Mouse (Mus musculus) midbrain, postnatal 0 days (tissue): Measurements from ENCODE around the gene Phip. TPM values are rescaled to one million over a fixed set of nuclear protein-coding genes. Genes with fewer than 3 reads are reported as not detected.
A peak's percentile ranks its signal among the peaks of the same experiment; 100 is the strongest.

ENCODE experiments used
- ATAC-seq: fragments of 200-750 bp; cut with Nextera tagmentation; 2 replicates; pipeline ENCODE4 v1.8.0; 2017; ENCODE audit warnings: moderate number of reproducible peaks, mild to moderate bottlenecking, moderate TSS enrichment, moderate library complexity; ENCODE audit not compliant: low FRiP score
- DNase-seq: peaks from one replicate; pipeline ENCODE4 v3.0.0-alpha.2; 2015; ENCODE audit warnings: low spot score
- H3K27ac ChIP-seq: fragments of 300-500 bp; sonication (generic); 2 replicates; pipeline ENCODE4 v1.5.1; 2014; ENCODE audit warnings: low read depth, mild to moderate bottlenecking, low read length, mixed read lengths
- H3K27me3 ChIP-seq: fragments of 300-500 bp; sonication (generic); 2 replicates; pipeline ENCODE4 v1.6.1; 2014; ENCODE audit warnings: low read length, control low read depth, mixed read lengths; ENCODE audit not compliant: insufficient read depth
- H3K36me3 ChIP-seq: fragments of 300-500 bp; sonication (generic); 2 replicates; pipeline ENCODE4 v1.6.1; 2014; ENCODE audit warnings: low read length, control low read depth, mixed read lengths; ENCODE audit not compliant: insufficient read depth
- H3K4me1 ChIP-seq: fragments of 300-500 bp; sonication (generic); 2 replicates; pipeline ENCODE4 v1.6.1; 2014; ENCODE audit warnings: mild to moderate bottlenecking, control low read depth, antibody characterized with exemption, low read length, mixed read lengths; ENCODE audit not compliant: insufficient read depth
- H3K4me2 ChIP-seq: fragments of 300-500 bp; sonication (generic); 2 replicates; pipeline ENCODE4 v1.6.1; 2014; ENCODE audit warnings: low read depth, mild to moderate bottlenecking, low read length, mixed read lengths; ENCODE audit not compliant: poor library complexity, severe bottlenecking
- H3K4me3 ChIP-seq: fragments of 300-500 bp; sonication (generic); 2 replicates; pipeline ENCODE4 v1.5.1; 2014; ENCODE audit warnings: low read depth, mild to moderate bottlenecking, low read length, moderate library complexity
- H3K9ac ChIP-seq: fragments of 300-500 bp; sonication (generic); replicated peaks from 2 replicates; pipeline ENCODE4 v1.6.1; 2014; ENCODE audit warnings: mild to moderate bottlenecking, low read length, moderate library complexity, mixed read lengths; ENCODE audit not compliant: poor library complexity, severe bottlenecking
- H3K9me3 ChIP-seq: fragments of 300-500 bp; sonication (generic); 2 replicates; pipeline ENCODE4 v1.6.1; 2016; ENCODE audit warnings: low read length, control low read depth
- CTCF ChIP-seq: IDR thresholded peaks from 2 replicates; pipeline ENCODE4 v1.5.1; 2016; ENCODE audit warnings: antibody characterized with exemption, mild to moderate bottlenecking
- WGBS: fragments of 180-500 bp; shearing (Covaris S2); extraction: QIAGEN DNeasy Blood & Tissue Kit; methylation state at CpG from one replicate; pipeline ENCODE4 v1.1.7; 2014; 5-methylcytosine and 5-hydroxymethylcytosine counted together
- polyA plus RNA-seq: library from polyadenylated mRNA; unstranded; fragments of >200 nt; fragmentation: Nextera tagmentation; extraction: Ambion mirVana; gene quantifications from 2 replicates; pipeline ENCODE4 v1.2.1, GENCODE M21; 2015
- total RNA-seq: library from RNA; depleted of rRNA; stranded (reverse); fragments of >200 nt; gene quantifications from 2 replicates; pipeline ENCODE4 v1.2.3, GENCODE M21; 2014; rRNA removed

Gene Phip
- 50.6 and 80.6 TPM in 2 replicates for total RNA-seq
- polyA plus RNA-seq, result 43.8 and 52.1 TPM in 2 replicates

DNA sequence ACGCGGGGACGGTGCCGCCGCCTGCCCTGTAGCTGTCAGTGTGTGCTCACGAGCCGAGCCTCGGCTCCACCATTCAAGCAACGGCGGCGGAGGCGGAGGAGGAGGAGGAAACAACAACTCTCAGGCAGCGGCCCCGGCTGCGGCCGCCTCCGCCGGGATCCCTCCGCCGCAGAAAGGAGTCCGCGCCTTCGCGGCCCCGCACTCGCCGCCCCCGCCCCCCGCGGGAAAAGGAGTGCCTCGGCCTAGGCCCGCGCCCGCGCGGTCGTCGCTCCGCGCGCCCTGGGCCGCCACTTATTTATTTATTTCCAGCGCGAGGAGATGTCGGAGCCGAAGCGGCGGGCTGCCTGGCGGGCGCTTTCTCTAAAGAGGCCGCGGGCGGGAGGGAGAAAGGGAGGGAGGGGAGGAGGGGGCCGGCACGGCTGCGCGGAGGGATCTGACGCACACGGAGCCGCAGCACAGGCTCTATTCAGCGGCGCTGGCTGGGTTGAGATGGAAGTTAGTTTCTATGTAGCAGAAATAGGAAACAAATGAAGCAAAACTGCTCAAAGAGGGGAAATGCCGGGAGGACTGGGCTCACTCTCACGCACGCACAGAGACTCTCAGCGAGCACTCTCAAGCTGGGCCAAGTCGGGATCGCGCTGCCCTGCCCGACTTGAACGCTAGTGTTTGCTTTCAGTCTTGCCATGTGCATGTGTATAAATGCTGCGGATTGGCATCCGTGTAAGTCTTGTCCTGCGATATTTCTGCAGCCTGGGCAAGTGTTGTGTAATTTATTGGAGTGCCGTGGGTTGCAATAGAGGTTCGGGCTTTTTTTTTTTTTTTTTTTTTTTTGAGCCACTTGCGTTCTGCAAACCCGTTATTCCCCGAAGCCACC is at the start of gene Phip:
Gene Phip, minus strand, starts transcription at position 175 of the 874 bp plus-strand sequence.
- Histone ChIP-seq H3K9ac (peak within 1 kb of the TSS; percentile 87), H3K4me3 (peak within 1 kb of the TSS; percentile 66), H3K27ac (peak within 1 kb of the TSS; percentile 100), H3K4me1 (no peaks in the 10 kb centered on the region), H3K4me2 (peak within 1 kb of the TSS; percentile 82), H3K36me3 (no peaks in the 10 kb centered on the region), H3K9me3 (no peaks in the 10 kb centered on the region), H3K27me3 (no peaks in the 10 kb centered on the region)
- WGBS, result under 1% methylated on average over 55 of the region's 79 CpGs
- DNase-seq (peak; percentile 97), ATAC-seq (peak; percentile 86)
- TF ChIP-seq CTCF, result peak; percentile 39; the same call in 1 of the 2 replicates

DNA sequence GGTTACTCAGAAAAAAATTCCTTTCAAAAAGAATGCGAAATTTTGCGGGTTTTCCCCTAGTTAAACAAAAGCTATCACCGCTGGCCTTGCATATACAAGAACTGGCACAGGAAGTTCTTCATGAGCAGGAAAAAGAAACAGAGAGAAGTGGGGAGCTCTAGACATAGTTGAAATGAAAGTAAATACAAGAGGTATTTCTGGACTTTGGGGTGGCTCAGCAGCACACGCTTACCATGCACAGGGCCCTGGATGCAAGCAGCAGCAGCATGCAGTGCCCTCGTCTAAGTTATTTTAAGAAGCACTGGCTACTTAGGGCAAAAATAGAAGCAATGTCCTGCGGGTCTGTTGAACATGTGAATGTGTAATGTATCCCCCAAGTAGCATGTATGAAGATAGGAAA is 48.4 kb upstream of the Phip start:
- no peaks in the 10 kb centered on the region for H3K4me1 ChIP-seq
- no peak overlapping the region for H3K4me2 ChIP-seq
- H3K9me3 ChIP-seq, result no peaks in the 10 kb centered on the region
- DNase-seq (no peak), ATAC-seq (no peak)
- no peak overlapping the region for H3K4me3 ChIP-seq
- TF ChIP-seq CTCF, result no peak
- H3K27me3 ChIP-seq, result no peaks in the 10 kb centered on the region
- no peaks in the 10 kb centered on the region for H3K36me3 ChIP-seq
- H3K9ac ChIP-seq, result no peak overlapping the region
- 77% methylated on average over 6 of the region's 6 CpGs for WGBS
- H3K27ac ChIP-seq, result no peak overlapping the region

DNA sequence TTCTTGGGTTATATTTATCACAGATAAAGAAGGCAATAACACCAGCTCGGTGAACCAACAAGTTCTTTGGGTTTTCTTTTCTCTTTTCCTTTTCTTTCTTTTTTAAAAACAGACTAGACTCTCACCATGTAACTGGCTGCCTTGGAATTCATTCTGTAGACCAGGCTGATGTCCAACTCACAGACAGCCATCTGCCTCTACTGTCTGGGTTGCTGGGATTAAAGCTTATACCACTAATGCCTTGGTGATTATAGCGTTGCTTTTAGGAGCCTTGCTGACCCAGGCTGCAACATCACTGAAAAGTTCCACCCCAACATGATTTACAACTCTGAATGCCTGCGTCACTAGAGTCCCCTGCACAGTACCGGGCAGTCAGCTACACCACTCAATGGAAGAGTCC is 39.2 kb upstream of the Phip start:
- Histone ChIP-seq H3K27me3 (no peaks in the 10 kb centered on the region), H3K4me3 (no peak overlapping the region), H3K9me3 (no peaks in the 10 kb centered on the region), H3K4me1 (no peaks in the 10 kb centered on the region), H3K27ac (no peak overlapping the region), H3K4me2 (no peak overlapping the region), H3K36me3 (no peaks in the 10 kb centered on the region), H3K9ac (no peak overlapping the region)
- WGBS, result 88% methylated on average over 4 of the region's 4 CpGs
- DNase-seq (no peak), ATAC-seq (no peak)
- no peak for TF ChIP-seq CTCF

DNA sequence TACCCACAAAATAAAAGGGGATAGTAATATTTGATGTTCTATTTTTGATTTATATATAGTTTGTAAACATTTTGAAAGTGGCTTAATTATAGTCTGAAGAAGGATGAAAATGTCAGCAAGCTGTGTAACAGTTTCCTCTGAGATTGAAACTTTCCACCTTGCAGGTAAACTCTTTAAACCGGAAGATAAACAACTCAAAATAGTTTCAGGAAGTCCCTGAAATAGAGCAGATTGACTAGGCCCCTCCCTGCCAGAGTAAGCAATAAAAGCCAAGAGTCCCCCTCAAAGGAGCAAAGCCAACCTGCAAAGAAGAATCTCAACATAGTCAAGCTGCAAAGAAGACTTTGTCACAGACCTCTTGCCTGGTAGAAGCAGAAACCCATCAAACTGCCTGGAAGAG is 33.0 kb upstream of the Phip start:
- ATAC-seq, result no peak
- TF ChIP-seq CTCF, result no peak
- no peak overlapping the region for H3K4me2 ChIP-seq
- no peak overlapping the region for H3K4me3 ChIP-seq
- H3K9me3 ChIP-seq, result no peaks in the 10 kb centered on the region
- H3K27ac ChIP-seq, result no peak overlapping the region
- no peaks in the 10 kb centered on the region for H3K27me3 ChIP-seq
- 100% methylated on average over 1 of the region's 1 CpGs for WGBS
- DNase-seq, result no peak
- no peaks in the 10 kb centered on the region for H3K4me1 ChIP-seq
- no peaks in the 10 kb centered on the region for H3K36me3 ChIP-seq
- no peak overlapping the region for H3K9ac ChIP-seq

DNA sequence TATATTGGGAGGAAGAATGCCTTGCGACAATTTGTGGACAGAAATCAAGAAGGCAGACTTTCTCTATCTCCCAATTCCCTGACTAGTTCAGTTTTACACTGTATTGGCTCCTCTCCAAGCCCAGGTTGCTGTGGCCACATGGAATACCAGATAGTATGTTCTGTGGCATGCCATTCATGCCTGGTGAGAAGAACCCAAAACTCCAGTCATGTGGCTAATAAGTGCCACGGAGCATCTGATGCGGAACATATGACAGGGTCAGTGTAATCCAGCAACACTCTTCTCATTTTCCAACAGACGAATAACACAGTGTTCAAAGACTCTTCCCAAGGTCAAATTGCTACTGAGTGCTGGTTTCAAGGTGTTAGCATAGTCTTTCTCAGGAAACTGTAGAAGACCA is 26.0 kb upstream of the Phip start:
- Histone ChIP-seq H3K27me3 (no peaks in the 10 kb centered on the region), H3K4me3 (no peak overlapping the region), H3K36me3 (no peaks in the 10 kb centered on the region), H3K4me1 (no peaks in the 10 kb centered on the region), H3K4me2 (no peak overlapping the region), H3K9me3 (no peaks in the 10 kb centered on the region), H3K27ac (no peak overlapping the region), H3K9ac (no peak overlapping the region)
- no peak for DNase-seq
- WGBS, result 90% methylated on average over 4 of the region's 4 CpGs
- TF ChIP-seq CTCF, result no peak
- no peak for ATAC-seq

DNA sequence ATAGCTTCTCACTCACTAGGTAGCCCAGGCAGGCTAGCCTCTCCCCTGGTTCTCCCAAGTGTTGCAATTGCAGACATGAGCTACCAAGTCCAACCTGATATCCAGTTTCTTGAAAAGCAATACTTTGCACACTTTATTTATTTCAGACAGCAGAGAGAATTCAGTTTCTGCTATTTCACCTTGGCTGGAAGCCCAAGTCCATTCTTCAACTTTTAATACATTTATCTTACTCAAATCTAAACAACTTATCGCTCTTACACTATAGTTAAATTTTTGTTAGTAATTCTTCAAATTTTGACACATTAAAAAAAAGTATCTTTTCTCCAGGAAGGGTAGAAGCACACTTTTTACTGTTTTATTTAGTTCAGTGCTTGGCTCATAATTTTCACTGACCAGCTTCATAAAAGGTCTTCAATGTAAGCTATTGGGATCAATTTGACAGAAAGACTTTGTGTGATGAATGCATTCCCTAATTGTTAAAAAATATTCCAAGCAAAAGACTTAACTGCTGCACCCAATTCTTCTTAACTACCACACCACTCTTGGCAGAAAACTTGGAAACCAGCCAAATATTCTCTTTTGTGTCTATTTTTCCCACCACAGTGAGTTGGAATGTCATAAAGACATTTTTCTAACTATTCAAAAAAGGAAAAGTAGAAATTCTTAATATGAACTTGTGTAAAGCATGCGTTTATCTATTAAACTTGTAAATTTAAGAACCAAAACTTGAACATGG is 22.6 kb upstream of the Phip start:
- Histone ChIP-seq H3K4me2 (no peak overlapping the region), H3K4me3 (no peak overlapping the region), H3K9ac (no peak overlapping the region), H3K27ac (no peak overlapping the region), H3K36me3 (no peaks in the 10 kb centered on the region), H3K27me3 (no peaks in the 10 kb centered on the region), H3K9me3 (no peaks in the 10 kb centered on the region), H3K4me1 (no peaks in the 10 kb centered on the region)
- peak; percentile 26 for DNase-seq
- 88% methylated on average over 2 of the region's 2 CpGs for WGBS
- TF ChIP-seq CTCF, result no peak
- ATAC-seq, result no peak
